Mouse (Mus musculus) heart, embryonic 12.5 days (tissue): ENCODE measurements at regions not wholly inside any gene's neighbourhood (a gene's known extent, or its start where the extent isn't known, plus 50 kb on each side); places are given as distances from the start of the nearest gene placed in this dataset.
"Not testable (repeated sequence)": the region's sequence is repeated elsewhere in the genome, so short reads cannot be mapped to it uniquely, and the experiment has no call there.

ENCODE experiments used
- ATAC-seq: fragments of 200-750 bp; cut with Nextera tagmentation; 2 replicates; pipeline ENCODE4 v1.8.0; 2017; ENCODE audit warnings: moderate TSS enrichment, moderate library complexity; ENCODE audit not compliant: insufficient number of reproducible peaks, low FRiP score
- H3K27ac ChIP-seq: fragments of 300-500 bp; sonication (generic); 2 replicates; pipeline ENCODE4 v1.5.1; 2016; ENCODE audit warnings: mild to moderate bottlenecking, moderate library complexity; ENCODE audit not compliant: poor library complexity, severe bottlenecking
- H3K27me3 ChIP-seq: fragments of 300-500 bp; sonication (generic); replicated peaks from 2 replicates; pipeline ENCODE4 v1.6.1; 2016; ENCODE audit warnings: mild to moderate bottlenecking, moderate library complexity
- H3K36me3 ChIP-seq: fragments of 300-500 bp; sonication (generic); 2 replicates; pipeline ENCODE4 v1.6.1; 2016; ENCODE audit warnings: mild to moderate bottlenecking, moderate library complexity
- H3K4me1 ChIP-seq: fragments of 300-500 bp; sonication (generic); replicated peaks from 2 replicates; pipeline ENCODE4 v1.6.1; 2016; ENCODE audit warnings: mild to moderate bottlenecking
- H3K4me2 ChIP-seq: fragments of 300-500 bp; sonication (generic); 2 replicates; pipeline ENCODE4 v1.6.1; 2016; ENCODE audit warnings: mild to moderate bottlenecking, moderate library complexity
- H3K4me3 ChIP-seq: fragments of 300-500 bp; sonication (generic); 2 replicates; pipeline ENCODE4 v1.5.1; 2016; ENCODE audit warnings: mild to moderate bottlenecking
- H3K9ac ChIP-seq: fragments of 300-500 bp; sonication (generic); 2 replicates; pipeline ENCODE4 v1.6.1; 2016; ENCODE audit warnings: mild to moderate bottlenecking, moderate library complexity
- H3K9me3 ChIP-seq: fragments of 300-500 bp; sonication (generic); replicated peaks from 2 replicates; pipeline ENCODE4 v1.6.1; 2016; ENCODE audit warnings: mild to moderate bottlenecking, moderate library complexity
- WGBS: fragments of 180-500 bp; shearing (Covaris S2); methylation state at CpG from one replicate; pipeline ENCODE4 v1.1.7; 2016; 5-methylcytosine and 5-hydroxymethylcytosine counted together

DNA sequence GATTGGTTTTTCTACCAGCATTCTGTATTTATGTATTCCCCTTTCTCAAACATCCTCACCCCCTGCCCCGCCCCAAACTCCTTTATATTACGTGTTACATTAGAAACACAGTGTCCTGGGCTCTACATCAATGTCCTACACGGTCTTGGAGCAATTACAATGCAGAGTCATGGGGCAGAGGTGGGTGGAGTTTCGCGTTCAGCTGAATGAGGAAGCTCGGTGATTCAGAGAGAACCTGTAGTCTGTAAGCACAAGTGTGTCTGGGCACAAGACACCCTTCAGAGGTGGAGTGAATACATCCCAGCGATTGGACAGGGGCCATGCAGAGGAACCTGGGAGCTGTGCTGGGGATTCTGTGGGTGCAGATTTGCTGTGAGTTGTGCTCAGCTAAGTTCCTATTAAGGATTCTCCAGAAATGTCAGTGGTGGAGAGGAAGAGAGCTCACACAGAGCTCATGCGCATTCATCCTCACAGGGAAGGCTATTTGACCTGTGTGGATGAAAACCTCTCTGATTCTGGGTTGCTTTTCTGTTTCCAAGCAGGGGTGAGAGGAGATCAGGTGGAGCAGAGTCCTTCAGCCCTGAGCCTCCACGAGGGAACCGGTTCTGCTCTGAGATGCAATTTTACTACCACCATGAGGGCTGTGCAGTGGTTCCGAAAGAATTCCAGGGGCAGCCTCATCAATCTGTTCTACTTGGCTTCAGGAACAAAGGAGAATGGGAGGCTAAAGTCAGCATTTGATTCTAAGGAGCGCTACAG lies 495.2 kb upstream of the Olfr1507 start:
- H3K9me3 ChIP-seq, H3K27ac ChIP-seq, H3K4me2 ChIP-seq, H3K4me3 ChIP-seq, H3K36me3 ChIP-seq, H3K4me1 ChIP-seq, ATAC-seq, H3K27me3 ChIP-seq, H3K9ac ChIP-seq: not testable (repeated sequence)
- no CpG with 5 or more reads among the region's 12 CpGs for WGBS

DNA sequence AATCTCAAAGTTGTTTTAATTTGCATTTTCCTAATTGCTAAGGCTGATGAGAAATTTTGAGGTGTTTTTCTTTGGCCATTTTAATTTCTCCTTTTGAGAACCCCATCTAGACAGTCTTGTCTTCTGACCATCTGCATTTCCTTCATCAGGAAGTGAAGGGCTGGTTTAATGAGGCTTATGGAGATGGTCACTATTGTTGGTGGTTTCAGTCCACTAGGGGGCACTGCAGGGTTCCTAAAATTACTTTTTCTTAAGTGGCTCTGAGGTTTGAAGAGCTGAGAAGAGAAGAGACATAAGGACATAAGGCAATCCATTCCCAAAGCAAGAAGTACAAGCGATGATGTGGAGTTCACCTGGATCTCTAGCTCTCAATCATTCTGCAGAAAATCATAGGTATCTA lies 494.4 kb upstream of the Olfr1507 start:
- not testable (repeated sequence) for H3K36me3 ChIP-seq, H3K4me3 ChIP-seq, H3K9me3 ChIP-seq, H3K27ac ChIP-seq, ATAC-seq, H3K4me2 ChIP-seq, H3K4me1 ChIP-seq, H3K9ac ChIP-seq, H3K27me3 ChIP-seq
- 69% methylated on average over 1 of the region's 1 CpGs for WGBS

DNA sequence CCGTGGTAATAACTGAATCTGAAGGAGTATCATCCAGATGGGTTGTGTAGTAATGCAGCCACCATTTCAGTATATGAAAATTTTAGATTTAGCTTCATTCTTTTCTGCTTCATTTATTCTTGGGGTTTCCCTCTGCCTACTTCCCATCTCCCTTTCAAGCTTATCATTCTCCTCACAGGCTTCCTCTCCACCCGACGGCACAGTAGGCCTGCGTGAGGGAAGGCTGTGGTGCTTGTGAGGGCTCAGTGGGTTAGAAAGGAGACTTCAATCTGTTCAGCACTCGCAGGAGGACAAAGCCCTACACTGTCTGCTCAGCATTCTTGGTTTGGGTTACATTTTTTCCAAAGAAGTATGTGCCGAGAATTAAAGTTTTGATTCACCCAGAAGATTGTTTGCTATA lies 493.0 kb upstream of the Olfr1507 start:
- ATAC-seq, H3K4me1 ChIP-seq, H3K27ac ChIP-seq, H3K9me3 ChIP-seq, H3K4me3 ChIP-seq, H3K9ac ChIP-seq, H3K27me3 ChIP-seq, H3K4me2 ChIP-seq, H3K36me3 ChIP-seq: not testable (repeated sequence)
- WGBS, result no CpG with 5 or more reads among the region's 6 CpGs

DNA sequence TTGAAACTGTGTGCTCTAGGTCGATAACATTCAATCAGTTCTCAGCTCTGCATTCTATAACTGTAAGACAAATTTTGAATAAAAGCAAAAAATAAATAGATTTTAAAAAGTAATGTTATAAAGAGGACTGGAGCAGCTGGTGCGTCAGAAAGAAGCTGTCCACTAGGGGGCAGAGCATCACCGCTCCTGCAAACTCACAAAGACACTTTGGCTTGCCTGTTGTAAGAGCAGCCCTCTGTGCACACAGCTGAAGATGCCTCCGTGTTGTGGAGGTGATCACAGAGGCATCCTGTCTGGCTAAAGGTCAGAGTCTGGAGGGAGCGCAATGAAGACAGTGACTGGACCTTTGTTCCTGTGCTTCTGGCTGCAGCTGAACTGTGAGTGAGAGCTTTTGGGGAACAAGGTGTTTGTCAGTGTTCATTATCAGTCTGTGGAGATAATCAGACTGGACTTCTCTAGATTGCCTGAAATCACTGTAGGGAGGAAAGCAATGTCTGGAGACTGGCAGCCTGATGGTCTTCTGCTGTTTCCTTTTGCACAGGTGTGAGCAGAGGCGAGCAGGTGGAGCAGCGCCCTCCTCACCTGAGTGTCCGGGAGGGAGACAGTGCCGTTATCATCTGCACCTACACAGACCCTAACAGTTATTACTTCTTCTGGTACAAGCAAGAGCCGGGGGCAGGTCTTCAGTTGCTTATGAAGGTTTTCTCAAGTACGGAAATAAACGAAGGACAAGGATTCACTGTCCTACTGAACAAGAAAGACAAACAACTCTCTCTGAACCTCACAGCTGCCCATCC lies 476.9 kb upstream of the Olfr1507 start:
- H3K36me3 ChIP-seq, result not testable (repeated sequence)
- no CpG with 5 or more reads among the region's 12 CpGs for WGBS

DNA sequence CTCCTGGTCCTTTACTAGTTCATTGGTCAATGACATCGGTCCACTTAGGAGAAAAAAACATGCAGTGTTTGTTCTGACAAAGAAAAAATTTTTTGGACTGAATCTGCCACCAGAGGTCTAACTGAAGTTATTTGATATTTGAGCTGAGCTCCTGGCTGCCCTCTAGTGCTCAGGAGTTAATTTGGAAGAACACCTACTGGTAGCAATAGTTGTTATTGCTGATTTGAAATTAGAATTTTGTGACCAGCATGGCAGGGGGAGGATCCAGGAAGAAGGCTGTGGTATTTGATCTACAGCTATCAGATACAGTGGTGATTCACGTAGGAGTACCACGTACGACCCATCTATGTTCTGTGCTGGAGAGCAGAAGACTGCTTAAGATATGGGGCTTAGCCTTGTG lies 466.6 kb upstream of the Olfr1507 start:
- not testable (repeated sequence) for H3K27me3 ChIP-seq, ATAC-seq
- WGBS, result 57% methylated on average over 3 of the region's 4 CpGs

More for the DNA sequence above, 476.9 kb upstream of the Olfr1507 start:
- H3K9me3 ChIP-seq, H3K27me3 ChIP-seq, H3K4me2 ChIP-seq, H3K4me3 ChIP-seq, ATAC-seq, H3K27ac ChIP-seq, H3K9ac ChIP-seq, H3K4me1 ChIP-seq: not testable (repeated sequence)

DNA sequence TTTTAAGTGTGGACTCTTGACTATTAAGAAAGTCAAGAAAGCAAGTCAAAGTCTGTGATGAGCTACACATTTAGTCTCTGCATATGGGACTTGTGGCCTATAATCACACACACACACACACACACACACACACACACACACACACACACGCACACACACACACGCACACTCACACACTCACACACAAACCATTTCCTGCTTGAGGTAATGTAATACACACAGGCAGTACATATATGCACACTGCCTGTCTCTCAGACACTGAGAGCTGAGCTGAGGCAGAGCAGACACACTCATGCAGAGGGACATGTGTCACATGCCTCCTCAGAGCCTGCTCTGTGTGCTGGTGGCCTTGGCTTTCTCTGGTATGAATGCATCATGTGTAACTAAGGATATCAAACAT lies 461.0 kb upstream of the Olfr1507 start:
- not testable (repeated sequence) for H3K27me3 ChIP-seq, H3K36me3 ChIP-seq, H3K9ac ChIP-seq, H3K9me3 ChIP-seq, H3K4me3 ChIP-seq, ATAC-seq, H3K4me1 ChIP-seq, H3K4me2 ChIP-seq, H3K27ac ChIP-seq
- WGBS, result 80% methylated on average over 2 of the region's 2 CpGs

More for the DNA sequence above, 466.6 kb upstream of the Olfr1507 start:
- not testable (repeated sequence) for H3K9me3 ChIP-seq, H3K4me2 ChIP-seq, H3K4me1 ChIP-seq, H3K9ac ChIP-seq, H3K27ac ChIP-seq, H3K4me3 ChIP-seq, H3K36me3 ChIP-seq

DNA sequence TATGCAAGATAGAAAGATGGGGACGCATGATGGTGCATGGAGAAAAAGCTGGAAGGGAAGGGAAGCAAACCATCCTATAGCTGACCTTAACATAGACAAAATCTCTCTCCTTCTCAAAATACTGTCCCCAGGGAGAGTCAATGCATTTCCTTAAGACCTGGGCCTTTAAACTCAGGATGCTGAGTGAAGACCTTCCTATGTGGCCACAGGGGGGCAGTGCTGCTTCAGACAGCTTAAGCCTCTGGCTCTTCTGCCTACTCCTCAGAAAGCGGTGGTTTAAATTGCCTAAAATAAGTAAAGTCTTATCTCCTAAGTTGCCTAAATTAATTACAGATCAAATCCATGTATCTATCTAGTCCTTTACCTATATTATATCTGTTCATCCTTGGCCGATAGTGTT lies 449.4 kb upstream of the Olfr1507 start:
- not testable (repeated sequence) for H3K4me1 ChIP-seq, H3K4me3 ChIP-seq, H3K27me3 ChIP-seq, ATAC-seq, H3K9me3 ChIP-seq, H3K27ac ChIP-seq, H3K36me3 ChIP-seq, H3K9ac ChIP-seq, H3K4me2 ChIP-seq
- 100% methylated on average over 1 of the region's 3 CpGs for WGBS

DNA sequence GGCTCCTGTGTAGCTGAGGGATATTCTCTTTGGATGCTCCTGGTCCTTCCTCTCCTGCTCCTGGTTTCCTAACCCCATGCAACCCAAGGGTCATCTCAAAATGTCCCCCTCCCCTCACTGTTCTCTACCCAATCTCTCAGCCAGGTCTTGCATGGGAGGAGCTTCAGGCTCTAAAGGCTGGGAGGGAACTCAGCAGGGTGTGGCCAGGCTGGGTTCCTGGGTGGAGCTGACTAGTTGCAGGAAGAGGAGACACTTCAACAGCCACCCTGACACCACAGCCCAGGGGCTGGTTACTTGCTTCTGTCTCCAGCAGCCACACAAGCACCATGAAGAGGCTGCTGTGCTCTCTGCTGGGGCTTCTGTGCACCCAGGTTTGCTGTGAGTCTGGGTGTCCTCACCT lies 446.9 kb upstream of the Olfr1507 start:
- not testable (repeated sequence) for H3K36me3 ChIP-seq, H3K4me1 ChIP-seq, H3K9ac ChIP-seq, H3K4me2 ChIP-seq, H3K9me3 ChIP-seq, H3K4me3 ChIP-seq, H3K27me3 ChIP-seq, ATAC-seq, H3K27ac ChIP-seq

DNA sequence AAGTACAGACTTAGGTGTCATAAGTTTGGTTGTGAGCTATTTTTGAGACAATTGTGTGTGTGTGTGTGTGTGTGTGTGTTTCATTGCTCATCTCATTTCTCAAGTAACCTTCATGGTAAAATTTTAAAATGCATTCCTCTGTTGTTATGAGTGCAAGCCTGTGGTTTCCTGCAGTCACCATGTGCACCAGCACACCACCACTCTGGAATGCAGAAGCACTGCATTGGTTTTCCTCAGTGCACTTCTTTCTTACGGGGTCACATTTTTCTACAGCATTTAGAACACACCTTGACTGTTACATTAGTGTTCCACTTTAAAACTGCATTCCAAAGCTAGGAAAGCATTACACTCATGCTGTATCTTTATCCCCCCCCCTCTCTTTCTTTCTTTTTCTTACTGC lies 446.2 kb upstream of the Olfr1507 start:
- H3K4me1 ChIP-seq, H3K9ac ChIP-seq: not testable (repeated sequence)
- no CpG with 5 or more reads among the region's 1 CpGs for WGBS

DNA sequence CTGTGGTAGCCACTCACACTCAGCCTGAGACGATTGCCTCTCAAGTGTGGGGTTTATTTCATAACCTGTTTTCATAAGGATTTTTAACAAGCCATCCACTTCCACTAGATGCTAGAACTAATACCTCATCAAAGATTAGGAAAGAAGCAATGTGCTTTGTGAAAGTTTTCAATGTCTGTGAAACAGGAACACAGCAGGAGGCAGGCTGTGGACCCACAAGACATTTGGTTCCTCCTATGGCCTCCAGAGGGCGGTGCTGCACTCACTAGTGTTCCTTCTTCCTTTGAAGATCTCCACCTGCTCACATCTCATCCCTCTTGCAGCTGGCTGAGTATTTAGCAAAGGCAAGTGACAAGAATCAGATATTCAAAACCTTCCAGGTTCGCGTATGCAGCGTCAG lies 424.6 kb upstream of the Olfr1507 start:
- not testable (repeated sequence) for H3K27ac ChIP-seq, H3K4me3 ChIP-seq, H3K4me1 ChIP-seq, ATAC-seq, H3K9me3 ChIP-seq, H3K4me2 ChIP-seq, H3K27me3 ChIP-seq, H3K36me3 ChIP-seq, H3K9ac ChIP-seq
- WGBS, result no CpG with 5 or more reads among the region's 5 CpGs

More for the DNA sequence above, 446.2 kb upstream of the Olfr1507 start:
- not testable (repeated sequence) for H3K4me3 ChIP-seq, ATAC-seq, H3K27ac ChIP-seq, H3K4me2 ChIP-seq, H3K9me3 ChIP-seq, H3K27me3 ChIP-seq, H3K36me3 ChIP-seq

DNA sequence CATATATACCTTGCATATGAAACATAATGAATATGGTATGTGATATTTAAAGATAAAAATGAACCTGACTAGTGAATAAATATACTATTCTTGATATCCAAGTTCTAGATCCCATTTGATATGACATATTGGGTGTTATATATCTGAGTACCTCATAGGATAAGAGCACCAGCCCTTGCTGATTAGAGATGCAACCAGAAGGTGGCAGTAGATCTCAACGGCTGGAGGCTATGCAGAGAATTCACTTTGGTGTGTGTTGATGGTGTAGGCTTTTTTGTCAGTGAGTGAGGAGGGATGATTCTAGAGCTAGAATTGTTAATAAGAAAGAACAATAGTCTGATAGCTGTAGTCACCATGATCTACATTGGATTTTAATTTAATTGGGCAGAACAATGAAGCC lies 418.3 kb upstream of the Olfr1507 start:
- not testable (repeated sequence) for H3K4me2 ChIP-seq, ATAC-seq, H3K9me3 ChIP-seq, H3K4me3 ChIP-seq, H3K27me3 ChIP-seq, H3K36me3 ChIP-seq, H3K27ac ChIP-seq, H3K9ac ChIP-seq, H3K4me1 ChIP-seq
- no CpG with 5 or more reads among the region's 1 CpGs for WGBS

DNA sequence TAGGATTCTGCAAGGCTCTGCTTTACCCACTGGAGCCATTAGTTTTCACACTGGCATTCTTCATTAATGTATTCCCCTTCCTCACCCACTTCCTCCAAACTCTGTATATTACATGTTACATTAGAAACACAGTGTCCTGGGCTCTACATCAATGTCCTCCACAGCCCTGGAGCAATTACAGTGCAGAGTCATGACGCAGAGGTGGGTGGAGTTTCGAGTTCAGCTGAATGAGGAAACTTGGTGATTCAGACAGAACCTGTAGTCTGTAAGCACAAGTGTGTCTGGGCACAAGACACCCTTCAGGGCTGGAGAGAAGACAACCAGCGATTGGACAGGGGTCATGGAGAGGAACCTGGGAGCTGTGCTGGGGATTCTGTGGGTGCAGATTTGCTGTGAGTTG lies 404.1 kb upstream of the Olfr1507 start:
- H3K9ac ChIP-seq, H3K4me3 ChIP-seq, ATAC-seq, H3K9me3 ChIP-seq, H3K4me2 ChIP-seq, H3K36me3 ChIP-seq, H3K27ac ChIP-seq, H3K27me3 ChIP-seq, H3K4me1 ChIP-seq: not testable (repeated sequence)
- no CpG with 5 or more reads among the region's 3 CpGs for WGBS
